Mouse (Mus musculus) limb, embryonic 15.5 days (tissue): ENCODE data around the gene Zfp775. TPM values are rescaled to one million over a fixed set of nuclear protein-coding genes. Genes with fewer than 3 reads are reported as not detected.

Experiments
- ATAC-seq: fragments of 200-750 bp; cut with Nextera tagmentation; 2 replicates; pipeline ENCODE4 v1.8.0; 2017; ENCODE audit warnings: low read depth, moderate TSS enrichment; ENCODE audit not compliant: insufficient number of reproducible peaks, low FRiP score, low TSS enrichment
- H3K27ac ChIP-seq: fragments of 300-500 bp; sonication (generic); 2 replicates; pipeline ENCODE4 v1.5.1; 2015; ENCODE audit warnings: moderate library complexity, mild to moderate bottlenecking, inconsistent platforms
- H3K27me3 ChIP-seq: fragments of 300-500 bp; sonication (generic); 2 replicates; pipeline ENCODE4 v1.6.1; 2015; ENCODE audit warnings: inconsistent platforms
- H3K36me3 ChIP-seq: fragments of 300-500 bp; sonication (generic); 2 replicates; pipeline ENCODE4 v1.6.1; 2015; ENCODE audit warnings: inconsistent platforms
- H3K4me1 ChIP-seq: fragments of 300-500 bp; sonication (generic); 2 replicates; pipeline ENCODE4 v1.6.1; 2015; ENCODE audit warnings: inconsistent platforms
- H3K4me2 ChIP-seq: fragments of 300-500 bp; sonication (generic); 2 replicates; pipeline ENCODE4 v1.6.1; 2015; ENCODE audit warnings: mild to moderate bottlenecking, inconsistent platforms
- H3K4me3 ChIP-seq: fragments of 300-500 bp; sonication (generic); 2 replicates; pipeline ENCODE4 v1.5.1; 2015; ENCODE audit warnings: mild to moderate bottlenecking, inconsistent platforms
- H3K9ac ChIP-seq: fragments of 300-500 bp; sonication (generic); 2 replicates; pipeline ENCODE4 v1.6.1; 2015; ENCODE audit warnings: inconsistent platforms
- H3K9me3 ChIP-seq: fragments of 300-500 bp; sonication (generic); 2 replicates; pipeline ENCODE4 v1.6.1; 2016; ENCODE audit warnings: inconsistent platforms
- WGBS: fragments of 180-500 bp; shearing (Covaris S2); methylation state at CpG from one replicate; pipeline ENCODE4 v1.1.7; 2015; 5-methylcytosine and 5-hydroxymethylcytosine counted together
- polyA plus RNA-seq: library from polyadenylated mRNA; unstranded; fragments of >200 nt; fragmentation: Nextera tagmentation; extraction: Ambion mirVana; gene quantifications from 2 replicates; pipeline ENCODE4 v1.2.1, GENCODE M21; 2015

The Zfp775 gene
- polyA plus RNA-seq = 5.1 and 5.4 TPM in 2 replicates

DNA sequence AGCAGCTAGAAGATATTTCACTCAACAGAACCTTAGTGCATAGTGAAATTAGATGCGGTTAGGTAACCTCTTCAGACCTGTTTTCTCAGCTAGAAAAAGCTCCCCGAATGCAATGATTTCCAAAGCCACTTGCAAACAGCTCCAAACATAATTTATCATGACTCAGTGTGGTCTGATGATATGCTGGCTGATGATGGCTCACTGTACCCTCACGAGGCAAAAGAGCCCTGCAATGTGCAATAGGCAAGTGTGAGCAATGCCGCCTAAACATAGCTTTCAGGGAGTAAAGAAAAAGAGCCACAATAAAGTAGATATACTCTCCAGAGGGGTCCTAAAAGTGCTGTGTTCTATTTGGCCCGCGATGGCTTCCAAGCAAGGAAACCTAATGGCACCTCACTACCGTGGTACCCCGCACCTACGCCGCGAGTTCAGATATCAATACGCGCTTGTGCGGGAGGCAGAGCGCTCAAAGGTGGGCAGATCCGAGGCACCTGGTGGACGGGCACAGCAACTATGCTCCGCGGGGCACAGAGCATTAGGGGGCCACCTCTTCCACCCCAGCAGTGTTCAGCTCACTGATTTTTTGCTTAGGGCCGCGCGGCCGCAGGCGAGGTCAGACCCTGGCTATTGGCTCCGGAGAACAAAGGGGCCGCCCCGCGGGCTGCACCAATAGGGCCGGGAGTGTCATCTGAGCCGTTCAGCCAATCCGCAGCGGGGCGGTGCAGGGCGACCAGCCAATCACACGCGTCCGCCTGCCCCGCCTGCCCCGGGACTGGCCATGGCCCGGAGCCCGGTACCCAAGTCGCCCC, at the start of gene Zfp775:
Zfp775 (plus strand) TSS at position 793 of the 809 bp plus-strand sequence.
- Histone ChIP-seq H3K27me3 (no peaks in the 10 kb centered on the region), H3K36me3 (peaks cover 40% of the 10 kb centered on the region), H3K27ac (peak within 1 kb of the TSS; percentile 79), H3K4me2 (peak within 1 kb of the TSS; percentile 88), H3K9ac (peak within 1 kb of the TSS; percentile 63), H3K9me3 (peaks cover 14% of the 10 kb centered on the region; the same call in 1 of the 2 replicates), H3K4me3 (peak within 1 kb of the TSS; percentile 65), H3K4me1 (peaks cover 12% of the 10 kb centered on the region; the same call in 1 of the 2 replicates)
- 4% methylated on average over 42 of the region's 42 CpGs for WGBS
- ATAC-seq = peak; percentile 96

DNA sequence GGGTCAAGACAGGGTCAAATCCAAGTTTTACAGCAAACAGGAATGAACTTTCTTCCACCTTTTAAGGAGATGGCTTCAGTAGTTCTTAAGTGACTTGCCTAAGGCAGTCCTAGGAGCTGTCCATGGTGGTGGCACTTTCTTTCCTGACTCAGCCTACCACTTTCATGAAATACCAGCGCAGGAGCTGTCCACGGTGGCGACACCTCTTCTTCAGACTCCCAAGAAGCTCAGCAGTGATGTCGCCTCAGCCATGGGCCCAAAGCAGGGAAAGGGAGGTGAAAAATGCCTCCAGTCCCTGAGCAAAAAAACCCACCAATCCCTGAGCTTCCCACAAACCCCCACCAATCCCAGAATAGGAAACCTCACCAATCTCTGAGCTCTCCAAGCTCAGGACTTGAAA, 48.9 kb upstream of the Zfp775 start:
- 51% methylated on average over 4 of the region's 4 CpGs for WGBS
- H3K27me3 ChIP-seq = no peaks in the 10 kb centered on the region
- H3K4me3 ChIP-seq = no peak overlapping the region
- no peak overlapping the region for H3K4me2 ChIP-seq
- no peaks in the 10 kb centered on the region for H3K9me3 ChIP-seq
- H3K27ac ChIP-seq = no peak overlapping the region
- no peaks in the 10 kb centered on the region; the same call in 1 of the 2 replicates for H3K36me3 ChIP-seq
- ATAC-seq = no peak
- peaks cover 15% of the 10 kb centered on the region for H3K4me1 ChIP-seq
- H3K9ac ChIP-seq = no peak overlapping the region

DNA sequence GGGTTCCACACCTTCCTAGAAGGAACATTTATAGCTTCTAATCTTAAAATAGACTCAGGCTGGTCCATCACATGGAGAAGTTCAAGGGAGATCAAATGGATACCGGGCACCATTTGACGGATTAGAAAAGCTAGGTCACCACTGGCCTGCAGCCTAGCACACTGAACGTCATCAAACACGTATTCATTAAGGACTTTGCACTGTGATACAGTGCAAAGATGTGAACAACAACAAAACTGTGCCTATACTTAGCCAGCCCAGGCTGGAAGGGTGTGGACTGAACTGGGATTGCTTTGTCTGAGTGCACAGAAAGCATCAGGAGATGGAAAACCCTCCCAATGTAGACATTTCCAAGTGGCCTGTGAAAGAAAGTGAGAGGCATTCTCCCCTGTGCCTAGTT, 48.0 kb upstream of the Zfp775 start:
- H3K9me3 ChIP-seq = no peaks in the 10 kb centered on the region
- ATAC-seq = no peak
- no peaks in the 10 kb centered on the region for H3K27me3 ChIP-seq
- peak overlapping the region; percentile 58 for H3K4me3 ChIP-seq
- no peaks in the 10 kb centered on the region; the same call in 1 of the 2 replicates for H3K36me3 ChIP-seq
- peak overlapping the region; percentile 95 for H3K27ac ChIP-seq
- H3K4me1 ChIP-seq = peaks cover 15% of the 10 kb centered on the region
- WGBS = 88% methylated on average over 4 of the region's 4 CpGs
- peak overlapping the region; percentile 50 for H3K4me2 ChIP-seq
- H3K9ac ChIP-seq = peak overlapping the region; percentile 51

DNA sequence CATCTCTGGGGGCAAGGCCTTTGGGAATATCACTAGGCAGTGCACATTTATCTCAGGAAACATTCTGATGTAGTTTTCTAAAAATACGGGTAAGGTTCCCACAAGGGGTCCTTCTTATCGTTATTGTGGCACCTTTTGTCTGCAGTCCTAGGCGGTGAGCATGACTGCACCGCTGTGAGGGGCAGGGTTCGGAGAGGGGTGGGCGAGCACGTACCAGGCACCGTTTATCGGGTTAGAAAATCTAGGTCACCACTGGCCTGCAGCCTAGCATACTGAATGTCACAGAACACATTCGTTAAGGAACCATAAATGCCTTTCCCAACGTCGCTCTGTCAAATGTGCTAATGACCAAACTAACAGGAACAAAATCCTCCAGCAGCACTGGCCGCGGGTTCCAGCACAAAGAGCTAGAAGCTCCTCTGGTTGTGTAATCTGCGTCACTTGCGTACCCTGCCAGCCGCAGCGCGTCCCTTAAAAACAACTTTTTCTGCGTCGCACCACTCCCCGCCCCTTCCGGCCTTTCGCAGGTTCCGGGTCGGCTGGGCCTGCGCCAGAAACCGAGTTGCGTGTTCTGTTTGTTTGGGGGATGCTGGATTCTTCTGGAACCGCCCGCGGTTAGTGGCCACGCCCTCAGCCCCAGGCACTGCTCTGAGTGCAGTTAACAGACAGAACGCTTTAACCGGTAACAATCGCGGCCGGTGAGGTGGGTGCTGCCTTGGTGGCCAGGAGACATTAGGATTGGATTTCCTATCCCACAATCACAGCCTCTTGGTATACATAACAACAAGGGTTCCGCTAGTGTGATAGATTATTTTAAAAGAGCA, 47.4 kb upstream of the Zfp775 start, which contains the start of gene Lrrc61:
Lrrc61 (plus strand) TSS at position 517 of the 824 bp plus-strand sequence.
- Histone ChIP-seq H3K27me3 (no peaks in the 10 kb centered on the region), H3K4me3 (peak within 1 kb of the TSS; percentile 58), H3K9me3 (no peaks in the 10 kb centered on the region), H3K27ac (peak within 1 kb of the TSS; percentile 95), H3K4me2 (peak within 1 kb of the TSS; percentile 50), H3K4me1 (peaks cover 15% of the 10 kb centered on the region), H3K36me3 (no peaks in the 10 kb centered on the region; the same call in 1 of the 2 replicates), H3K9ac (peak within 1 kb of the TSS; percentile 51)
- peak; percentile 85 for ATAC-seq
- WGBS = under 1% methylated on average over 39 of the region's 39 CpGs

DNA sequence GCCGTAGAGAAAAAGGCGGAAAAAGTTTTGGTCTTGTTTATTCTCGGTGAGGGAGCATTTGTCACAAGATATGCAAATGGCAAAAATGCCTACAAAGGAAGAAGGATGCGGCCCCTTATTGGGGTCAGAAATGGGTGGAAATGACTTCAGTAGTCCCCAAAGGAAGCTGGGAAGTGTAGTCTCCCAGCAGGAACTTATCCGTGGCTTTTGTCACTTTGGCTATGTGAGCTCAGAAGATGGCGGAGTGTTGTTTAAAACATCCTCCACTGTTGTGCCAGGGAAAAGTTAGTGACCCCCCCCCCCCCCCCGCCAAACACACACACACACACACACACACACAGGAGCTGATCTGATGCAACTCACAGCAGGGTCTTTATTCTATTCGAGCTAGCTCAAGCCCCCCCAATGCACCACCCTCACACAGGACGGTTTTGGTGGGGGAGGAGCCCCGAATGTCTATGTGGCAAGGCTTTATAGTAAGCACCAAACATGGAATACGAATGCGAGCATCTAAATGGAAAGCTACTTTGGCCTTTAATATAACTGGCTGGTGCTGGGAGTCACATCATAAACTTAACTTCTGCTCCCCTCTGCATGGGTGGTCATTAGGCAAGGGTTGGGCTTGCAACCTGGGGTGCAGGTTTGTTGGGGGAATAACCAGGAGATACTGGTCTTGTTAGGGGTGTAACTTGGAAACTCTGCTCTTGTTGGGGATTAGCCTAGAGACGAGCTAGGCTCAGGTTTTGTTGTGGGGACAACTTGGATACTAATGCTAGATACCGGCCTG, 46.6 kb upstream of the Zfp775 start:
- WGBS = 25% methylated on average over 14 of the region's 14 CpGs
- Histone ChIP-seq H3K4me2 (peak overlapping the region; percentile 50), H3K4me1 (peaks cover 15% of the 10 kb centered on the region), H3K9me3 (no peaks in the 10 kb centered on the region), H3K36me3 (peaks cover 1% of the 10 kb centered on the region; the same call in 1 of the 2 replicates), H3K4me3 (peak overlapping the region; percentile 58), H3K9ac (peak overlapping the region; percentile 51), H3K27me3 (no peaks in the 10 kb centered on the region), H3K27ac (peak overlapping the region; percentile 95)
- peak; percentile 83 for ATAC-seq

DNA sequence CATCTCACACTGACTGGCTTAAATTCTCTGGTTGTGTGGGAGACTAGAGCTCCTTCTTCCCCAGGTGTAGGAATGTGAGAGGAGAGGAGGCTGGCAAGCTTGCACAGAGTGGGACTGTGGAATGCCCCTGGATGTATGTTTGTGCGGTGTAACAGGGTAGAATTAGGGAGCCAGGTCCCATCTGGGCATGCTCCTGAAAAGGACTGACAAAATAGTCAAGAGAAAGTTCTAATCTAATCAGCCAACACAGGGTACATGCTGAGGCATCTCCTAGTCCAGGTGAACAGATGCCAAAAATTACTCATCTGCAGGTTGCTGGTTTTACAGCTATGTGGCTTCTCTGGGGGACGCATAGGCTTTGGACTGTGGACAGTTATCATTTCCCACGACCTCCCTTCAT, 45.9 kb upstream of the Zfp775 start:
- Histone ChIP-seq H3K36me3 (peaks cover 3% of the 10 kb centered on the region; the same call in 1 of the 2 replicates), H3K9me3 (no peaks in the 10 kb centered on the region), H3K27ac (peak overlapping the region; percentile 95; the same call in 1 of the 2 replicates), H3K27me3 (no peaks in the 10 kb centered on the region), H3K4me1 (peaks cover 15% of the 10 kb centered on the region), H3K9ac (no peak overlapping the region), H3K4me2 (no peak overlapping the region), H3K4me3 (0 out of 2 replicates have a peak overlapping the region, but pooled peaks have one; percentile 58)
- ATAC-seq = no peak
- WGBS = 69% methylated on average over 3 of the region's 3 CpGs

DNA sequence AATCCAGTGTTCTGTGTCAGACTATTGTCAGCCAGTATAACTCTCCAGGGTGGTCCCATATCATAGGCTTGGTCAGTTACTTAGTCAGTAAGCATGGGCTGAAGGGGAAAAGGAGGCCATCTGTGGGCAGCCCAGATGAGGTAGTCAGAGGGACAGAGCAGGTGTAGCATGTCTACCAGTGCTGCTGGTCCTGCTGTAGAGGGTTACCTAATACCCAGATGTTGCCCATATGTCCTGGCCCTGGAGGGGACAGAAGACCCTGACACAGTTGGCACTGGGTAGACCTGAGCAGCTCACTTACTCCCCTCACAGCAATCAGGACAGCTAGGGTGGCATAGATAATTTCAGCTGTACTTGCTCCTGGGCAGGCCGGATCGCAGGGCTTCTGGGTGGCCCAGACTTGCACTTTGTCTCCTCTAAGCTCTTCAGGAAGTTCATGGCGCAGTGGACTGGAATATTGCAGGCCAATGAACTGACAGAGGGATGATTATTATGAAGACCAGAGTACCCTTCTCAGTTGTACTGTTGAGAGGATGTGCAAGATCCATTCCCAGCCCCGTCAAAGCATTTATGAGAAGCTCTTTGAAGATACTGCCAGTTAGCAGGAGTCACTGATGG, 36.1 kb upstream of the Zfp775 start:
- no peaks in the 10 kb centered on the region for H3K9me3 ChIP-seq
- no peak overlapping the region for H3K4me3 ChIP-seq
- peaks cover 19% of the 10 kb centered on the region for H3K4me1 ChIP-seq
- H3K4me2 ChIP-seq = no peak overlapping the region
- WGBS = 75% methylated on average over 4 of the region's 4 CpGs
- no peaks in the 10 kb centered on the region for H3K27me3 ChIP-seq
- H3K27ac ChIP-seq = no peak overlapping the region
- no peak for ATAC-seq
- H3K36me3 ChIP-seq = peaks cover 11% of the 10 kb centered on the region
- no peak overlapping the region for H3K9ac ChIP-seq

DNA sequence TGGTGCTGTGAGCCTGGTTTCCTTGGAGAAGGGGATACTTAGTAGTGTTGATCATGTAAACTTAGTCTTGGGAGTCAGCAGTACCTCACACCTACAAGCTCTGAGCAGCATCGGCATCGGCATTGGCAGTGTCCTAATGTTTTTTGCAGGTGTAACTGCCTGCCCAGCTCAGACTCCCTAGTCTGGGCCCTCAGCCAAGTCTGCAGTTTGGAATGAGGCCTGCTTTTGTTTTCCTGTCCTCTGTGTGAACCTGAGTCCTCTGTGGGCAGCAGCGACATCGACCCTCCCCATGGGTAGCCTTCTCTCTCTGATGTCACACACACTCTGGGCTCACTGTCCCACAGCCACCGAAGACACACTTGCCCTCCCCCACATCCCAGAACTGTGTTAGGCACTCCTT, 35.6 kb upstream of the Zfp775 start:
- peaks cover 11% of the 10 kb centered on the region for H3K36me3 ChIP-seq
- H3K27ac ChIP-seq = no peak overlapping the region
- no peaks in the 10 kb centered on the region for H3K27me3 ChIP-seq
- H3K4me1 ChIP-seq = peaks cover 19% of the 10 kb centered on the region
- 28% methylated on average over 5 of the region's 5 CpGs for WGBS
- no peak for ATAC-seq
- no peak overlapping the region for H3K9ac ChIP-seq
- no peaks in the 10 kb centered on the region for H3K9me3 ChIP-seq
- H3K4me2 ChIP-seq = no peak overlapping the region
- H3K4me3 ChIP-seq = no peak overlapping the region

DNA sequence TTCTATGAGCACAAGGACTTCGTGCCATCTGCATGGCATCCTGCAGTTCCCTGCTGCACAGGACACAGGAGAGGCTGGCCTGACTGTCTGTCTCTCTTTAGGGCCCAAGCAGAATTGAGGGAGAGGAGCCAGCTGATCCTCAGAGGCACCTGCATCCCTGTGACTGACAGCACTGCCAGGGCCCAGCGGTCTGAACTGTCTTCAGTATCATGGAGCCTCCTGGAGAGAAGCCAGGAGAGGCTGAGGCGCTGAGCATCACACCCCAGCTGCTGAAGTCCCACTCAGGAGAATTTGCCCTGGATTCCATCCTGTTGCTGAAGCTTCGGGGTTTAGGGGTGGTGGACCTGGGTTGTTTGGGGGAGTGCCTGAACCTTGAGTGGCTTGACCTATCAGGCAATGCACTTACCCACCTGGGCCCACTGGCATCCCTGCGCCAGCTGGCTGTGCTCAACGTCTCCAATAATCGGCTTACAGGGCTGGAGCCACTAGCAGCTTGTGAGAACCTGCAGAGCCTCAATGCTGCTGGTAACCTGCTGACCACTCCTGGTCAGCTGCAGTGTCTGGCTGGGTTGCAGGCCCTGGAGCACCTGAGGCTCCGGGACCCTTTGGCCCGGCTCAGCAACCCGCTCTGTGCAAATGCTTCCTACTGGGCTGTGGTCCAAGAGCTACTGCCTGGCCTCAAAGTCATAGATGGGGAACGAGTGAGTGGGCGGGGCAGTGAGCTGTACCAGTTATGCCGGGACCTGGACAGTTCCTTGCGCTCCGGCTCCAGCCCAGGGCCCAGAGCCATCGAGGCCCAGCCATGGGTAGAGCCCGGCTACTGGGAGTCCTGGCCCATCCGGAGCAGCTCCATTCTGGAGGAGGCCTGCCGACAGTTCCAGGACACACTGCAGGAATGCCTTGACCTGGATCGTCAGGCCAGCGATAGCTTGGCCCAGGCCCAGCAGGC, 33.6 kb upstream of the Zfp775 start:
- Histone ChIP-seq H3K4me1 (peaks cover 33% of the 10 kb centered on the region), H3K9me3 (no peaks in the 10 kb centered on the region), H3K27ac (0 out of 2 replicates have a peak overlapping the region, but pooled peaks have one; percentile 1), H3K4me2 (no peak overlapping the region), H3K4me3 (no peak overlapping the region), H3K27me3 (no peaks in the 10 kb centered on the region), H3K9ac (no peak overlapping the region), H3K36me3 (peaks cover 8% of the 10 kb centered on the region; the same call in 1 of the 2 replicates)
- ATAC-seq = no peak; the same call in 1 of the 2 replicates
- WGBS = 71% methylated on average over 21 of the region's 21 CpGs
